Mouse (Mus musculus) testis, postnatal 14 days (tissue): ENCODE measurements around the gene Nt5c2.
"Not testable (repeated sequence)": the region's sequence is repeated elsewhere in the genome, so short reads cannot be mapped to it uniquely, and the experiment has no call there.

ENCODE experiments used
- DNase-seq: peaks from one replicate; pipeline ENCODE4 v3.0.0; 2021; ENCODE audit warnings: low spot score

Gene Nt5c2

DNA sequence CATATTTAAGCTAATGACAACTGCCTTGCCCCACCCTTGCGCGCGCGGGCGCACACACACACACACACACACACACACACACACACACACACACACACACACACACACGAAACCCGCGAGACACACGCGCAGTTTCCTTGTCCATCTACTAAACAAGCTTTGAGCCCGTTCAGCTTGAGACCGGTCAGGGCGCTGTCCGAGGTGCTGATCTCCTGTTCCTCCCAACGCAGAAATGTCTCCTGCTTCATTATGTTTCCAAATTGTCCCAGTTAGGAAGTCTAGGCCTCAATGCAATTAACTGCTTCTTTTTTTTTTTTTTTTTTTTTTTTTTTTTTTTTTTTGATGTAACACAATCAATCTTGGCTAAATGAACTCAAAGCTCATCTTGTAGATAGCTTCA is 1.5 kb upstream of the Nt5c2 start:
- peak; percentile 72 for DNase-seq

- DNase-seq, result no peak
These were observed 1.0 kb upstream of the Nt5c2 start for GRCm38 (mm10) chr19:47015965-47016364.

GRCm38 (mm10) chr19:47015396-47015795 is 443 bp upstream of the Nt5c2 start:
- DNase-seq, result no peak

DNA sequence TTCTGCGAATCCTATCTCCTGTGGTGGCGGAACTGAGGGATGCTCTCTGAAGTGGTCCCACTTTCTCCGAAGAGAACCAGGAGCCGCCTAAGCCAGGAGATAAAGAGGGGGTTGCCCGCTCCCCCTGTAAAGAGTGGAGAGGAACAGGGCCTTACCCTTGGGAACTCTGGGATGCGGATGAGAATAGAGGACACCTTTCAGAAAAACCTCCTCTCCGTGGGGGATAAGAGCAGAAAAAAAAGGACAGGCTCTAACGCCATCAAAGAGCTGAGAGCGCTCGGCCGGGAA is 850 bp downstream of the Nt5c2 start:
- DNase-seq, result no peak

DNA sequence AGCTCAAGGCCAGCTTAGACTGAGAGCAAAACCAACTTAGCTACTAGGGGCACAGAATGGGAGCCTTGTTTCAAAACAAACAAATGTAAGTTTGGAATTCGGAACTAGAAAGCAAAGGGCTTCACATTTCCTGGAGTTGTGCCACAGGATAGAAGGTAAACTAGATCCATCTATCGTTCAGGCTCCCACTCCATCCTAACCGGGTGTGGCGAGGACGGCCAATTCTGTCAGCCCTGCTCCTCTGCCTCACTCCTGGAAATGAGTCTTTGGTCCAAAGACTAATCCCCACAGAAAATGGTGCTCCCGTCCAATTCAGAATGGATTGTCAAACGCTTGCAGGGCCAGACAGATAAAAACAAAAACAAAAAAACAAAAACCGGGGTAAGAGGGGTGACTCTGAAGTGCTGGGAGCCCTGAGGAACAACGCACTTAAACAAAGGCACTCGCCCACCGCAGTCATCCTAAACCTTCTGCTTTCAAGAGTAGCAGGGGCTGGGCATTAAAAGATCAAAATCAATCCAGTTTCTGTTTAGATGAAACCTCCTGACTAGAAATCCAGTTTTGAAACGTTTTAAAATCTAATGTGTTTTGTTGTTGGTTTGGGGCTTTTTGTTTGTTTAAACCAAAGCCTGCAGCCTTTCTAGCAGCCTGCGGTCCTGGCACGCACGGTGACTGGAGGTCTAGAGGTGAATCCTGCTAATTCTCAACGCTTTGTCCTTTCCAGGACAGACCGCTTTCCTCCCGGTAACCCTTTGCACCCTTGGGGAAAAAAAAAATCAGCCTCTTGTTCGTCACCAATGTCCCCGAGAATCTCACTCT is 1.4 kb downstream of the Nt5c2 start:
- DNase-seq, result no peak

DNA sequence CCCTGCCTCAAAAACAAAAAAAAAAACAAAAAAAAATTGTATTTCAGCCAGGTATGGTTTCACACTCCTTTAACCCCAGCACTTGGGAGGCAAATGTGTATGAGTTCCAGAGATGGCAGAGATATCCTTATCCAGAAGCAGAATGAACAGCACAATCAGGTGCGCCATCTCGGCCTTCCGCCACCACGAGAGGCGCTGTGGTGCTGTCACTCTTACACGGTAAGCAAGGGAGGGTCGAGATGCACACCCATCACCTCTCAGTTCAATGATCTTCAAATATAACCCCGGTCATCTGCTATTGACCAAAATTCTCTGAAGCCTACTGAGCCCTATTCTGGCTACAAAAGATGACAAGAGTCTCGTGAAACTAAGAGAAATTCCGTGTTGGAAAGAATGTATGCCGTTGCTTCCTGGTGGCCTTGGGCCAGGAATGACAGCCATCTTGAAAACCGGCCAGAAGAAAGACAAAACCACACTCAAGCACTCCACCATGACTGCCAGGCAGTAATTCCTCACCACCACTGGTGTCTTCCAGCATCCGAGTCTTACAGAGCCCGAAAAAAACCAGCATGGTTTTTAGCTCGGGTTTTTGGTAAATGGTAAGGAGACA is 2.3 kb downstream of the Nt5c2 start:
- DNase-seq, result no peak

DNA sequence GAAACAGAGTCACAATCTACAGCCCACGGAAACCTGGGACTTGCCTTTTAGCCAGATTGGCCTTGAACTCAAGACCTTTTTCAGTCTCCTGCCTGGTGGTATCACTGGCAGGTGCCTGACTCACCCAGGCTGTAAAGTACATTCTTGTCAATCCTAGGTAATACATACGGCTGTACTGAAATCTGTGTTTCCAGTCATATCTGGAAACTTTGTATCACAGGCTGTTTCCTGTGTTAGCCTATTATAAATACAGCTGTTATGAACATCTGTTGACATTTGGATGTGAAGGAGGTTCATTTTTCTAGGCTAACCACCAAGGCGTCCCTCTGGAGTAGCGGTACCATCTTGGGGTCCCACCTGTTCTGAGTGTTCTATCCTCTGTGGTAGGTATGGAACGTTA is 5.0 kb downstream of the Nt5c2 start:
- DNase-seq, result no peak

- DNase-seq, result no peak
These were observed 5.5 kb downstream of the Nt5c2 start for GRCm38 (mm10) chr19:47009420-47009819.

DNA sequence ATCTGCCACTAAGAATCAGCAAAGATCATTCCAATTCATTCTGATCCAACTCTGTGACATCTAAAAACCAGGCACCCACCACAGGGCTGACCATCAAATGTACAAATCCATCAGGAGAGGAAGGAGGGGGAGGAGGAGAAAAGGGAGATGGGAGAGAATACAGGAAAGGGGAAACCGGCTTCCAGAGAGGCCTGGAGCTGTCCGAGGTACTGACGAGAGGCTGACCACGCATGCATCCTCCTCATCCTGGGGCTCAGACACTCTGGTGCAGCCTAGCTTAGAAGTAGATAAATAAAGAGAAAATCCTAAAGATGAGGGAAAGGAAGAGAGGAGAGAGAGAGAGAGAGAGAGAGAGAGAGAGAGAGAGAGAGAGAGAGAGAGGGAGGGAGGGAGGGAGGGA is 8.6 kb downstream of the Nt5c2 start:
- DNase-seq, result no peak

- DNase-seq, result no peak
These were observed 9.1 kb downstream of the Nt5c2 start for GRCm38 (mm10) chr19:47005873-47006272.

- DNase-seq, result no peak
These were observed 11.0 kb downstream of the Nt5c2 start for GRCm38 (mm10) chr19:47003742-47004511.

DNA sequence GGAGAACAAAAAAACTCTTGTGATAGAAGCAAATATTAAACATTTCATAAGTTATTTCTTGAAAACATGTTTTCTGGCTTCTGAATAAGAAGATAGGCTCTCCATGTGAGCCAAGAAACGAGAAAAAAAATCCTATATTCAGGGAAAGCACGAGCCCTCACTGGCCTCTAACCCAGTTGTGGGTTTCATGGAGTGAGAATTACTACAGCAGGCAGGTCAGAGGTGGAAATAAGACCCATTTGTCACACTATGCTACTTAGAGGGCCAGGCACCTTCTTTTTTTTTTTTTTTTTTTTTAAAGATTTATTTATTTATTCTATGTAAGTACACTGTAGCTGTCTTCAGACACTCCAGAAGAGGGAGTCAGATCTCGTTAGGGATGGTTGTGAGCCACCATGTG is 14.6 kb downstream of the Nt5c2 start:
- not testable (repeated sequence) for DNase-seq

- no peak for DNase-seq
These were observed 15.2 kb downstream of the Nt5c2 start for GRCm38 (mm10) chr19:46999753-47000152.

GRCm38 (mm10) chr19:46998953-46999352 is 16.0 kb downstream of the Nt5c2 start:
- no peak for DNase-seq

- DNase-seq, result no peak
These were observed 16.6 kb downstream of the Nt5c2 start for GRCm38 (mm10) chr19:46998168-46998870.

- no peak for DNase-seq
These were observed 18.9 kb downstream of the Nt5c2 start for GRCm38 (mm10) chr19:46996095-46996494.

DNA sequence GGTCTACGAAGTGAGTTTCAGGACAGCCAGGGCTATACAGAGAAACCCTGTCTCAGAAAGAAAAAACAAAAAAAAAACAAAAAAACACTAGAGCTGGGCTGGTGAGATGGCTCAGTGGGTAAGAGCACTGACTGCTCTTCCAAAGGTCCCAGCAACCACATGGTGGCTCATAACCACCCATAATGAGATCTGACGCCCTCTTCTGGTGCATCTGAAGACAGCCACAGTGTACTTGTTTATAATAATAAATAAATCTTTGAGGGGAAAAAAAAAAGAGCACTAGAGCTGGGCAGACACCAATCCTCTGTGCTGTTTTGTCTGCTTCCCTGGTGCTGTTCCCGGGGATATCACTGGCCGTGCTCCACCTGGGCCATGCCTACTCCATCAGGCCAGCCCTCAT is 22.6 kb downstream of the Nt5c2 start:
- DNase-seq, result not testable (repeated sequence)

- peak; percentile 65 for DNase-seq
These were observed 23.8 kb downstream of the Nt5c2 start for GRCm38 (mm10) chr19:46991145-46991544.

DNA sequence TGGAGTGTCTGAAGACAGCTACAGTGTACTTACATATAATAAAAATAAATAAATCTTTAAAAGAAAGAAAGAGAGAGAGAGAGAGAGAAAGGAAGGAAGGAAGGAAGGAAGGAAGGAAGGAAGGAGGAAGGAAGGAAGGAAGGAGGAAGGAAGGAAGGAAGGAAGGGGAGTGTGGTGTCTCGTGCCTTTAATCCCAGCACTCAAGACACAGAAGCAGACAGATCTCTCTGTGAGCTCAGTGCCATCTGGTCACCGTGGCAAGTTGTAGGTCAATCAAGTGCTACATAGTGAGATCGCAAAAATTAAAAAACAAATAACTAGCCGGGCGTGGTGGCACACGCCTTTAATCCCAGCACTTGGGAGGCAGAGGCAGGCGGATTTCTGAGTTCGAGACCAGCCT is 24.3 kb downstream of the Nt5c2 start:
- not testable (repeated sequence) for DNase-seq

DNA sequence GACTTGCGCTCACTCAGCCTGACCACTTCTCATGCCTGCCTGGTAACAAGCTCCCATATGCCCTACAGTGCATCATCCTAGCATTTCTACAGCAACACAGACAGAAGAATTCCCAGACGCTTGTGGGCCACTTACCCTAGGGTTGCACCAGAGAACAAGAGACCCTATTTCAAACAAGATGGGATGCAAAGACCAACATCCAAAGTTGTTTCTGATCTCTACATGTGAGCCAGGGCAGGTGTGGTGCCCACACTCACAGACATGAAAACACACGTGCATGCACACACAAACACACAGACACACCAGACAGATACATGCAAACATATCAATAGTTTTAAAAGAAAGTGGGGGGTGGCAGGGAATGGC is 24.8 kb downstream of the Nt5c2 start:
- DNase-seq, result no peak

DNA sequence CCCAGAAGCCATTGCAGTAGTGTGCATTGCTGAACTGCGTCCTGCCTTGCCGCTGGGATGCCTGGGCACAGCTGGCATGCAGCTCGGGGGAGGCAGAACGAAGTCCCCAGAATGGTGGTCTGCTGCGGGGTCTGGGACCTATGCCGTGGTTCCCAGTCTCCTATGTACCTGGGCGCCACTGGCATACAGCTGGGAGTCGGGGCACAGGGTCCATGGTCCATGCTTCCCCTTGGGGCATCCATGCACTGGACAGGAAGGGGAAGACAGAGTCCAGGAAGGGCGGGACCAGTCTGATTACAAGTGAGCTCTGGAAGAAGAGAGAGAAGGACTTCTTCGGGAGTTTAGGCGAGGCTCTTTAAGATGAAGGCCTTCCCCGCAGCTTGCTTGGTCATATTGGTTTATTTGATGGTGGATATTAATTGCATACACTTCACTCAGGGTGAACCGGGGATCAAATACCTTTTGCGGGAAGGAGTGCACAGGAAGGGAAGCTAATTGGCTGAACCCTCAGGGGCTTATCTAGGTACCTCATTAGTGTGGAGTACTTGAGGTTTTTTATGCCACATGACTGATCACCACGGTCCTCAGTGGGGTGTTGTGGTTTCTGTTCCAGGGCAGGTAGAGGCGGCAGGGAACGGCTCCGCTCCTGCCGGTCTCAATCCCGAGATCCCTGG is 25.3 kb downstream of the Nt5c2 start:
- DNase-seq, result no peak
